Mouse (Mus musculus) thymus, adult 2 months (tissue): Measurements from ENCODE around the gene Phactr1. TPM values are rescaled to one million over a fixed set of nuclear protein-coding genes. Genes with fewer than 3 reads are reported as not detected.

Source experiments
- DNase-seq: peaks from one replicate; pipeline ENCODE4 v3.0.0; 2021
- H3K27ac ChIP-seq: fragments of 200-500 bp; 2 replicates; pipeline ENCODE4 v1.5.1; 2012; ENCODE audit warnings: low read length, control low read depth; ENCODE audit not compliant: control insufficient read depth, insufficient read depth
- H3K27me3 ChIP-seq: fragments of 200-500 bp; 2 replicates; pipeline ENCODE4 v1.6.1; 2012; ENCODE audit warnings: mild to moderate bottlenecking, low read length, moderate library complexity, mixed read lengths; ENCODE audit not compliant: control insufficient read depth, insufficient read depth
- H3K36me3 ChIP-seq: fragments of 200-500 bp; 2 replicates; pipeline ENCODE4 v1.6.1; 2012; ENCODE audit warnings: mild to moderate bottlenecking, low read length, moderate library complexity; ENCODE audit not compliant: control insufficient read depth, insufficient read depth
- H3K4me1 ChIP-seq: fragments of 200-500 bp; replicated peaks from 2 replicates; pipeline ENCODE4 v1.6.1; 2012; ENCODE audit warnings: low read length; ENCODE audit not compliant: control insufficient read depth, insufficient read depth
- H3K4me3 ChIP-seq: fragments of 200-500 bp; 2 replicates; pipeline ENCODE4 v1.5.1; 2012; ENCODE audit warnings: mild to moderate bottlenecking, low read length, control low read depth, moderate library complexity; ENCODE audit not compliant: control insufficient read depth, insufficient read depth
- CTCF ChIP-seq: fragments of 200-500 bp; IDR thresholded peaks from 2 replicates; pipeline ENCODE4 v1.5.1; 2012; ENCODE audit warnings: mild to moderate bottlenecking, control low read depth, low read length, moderate library complexity, borderline replicate concordance; ENCODE audit not compliant: control insufficient read depth, poor library complexity, insufficient read depth; ENCODE audit errors: extremely low read depth
- POLR2A ChIP-seq: fragments of 200-500 bp; IDR thresholded peaks from 2 replicates; pipeline ENCODE4 v1.6.1; 2012; ENCODE audit warnings: mild to moderate bottlenecking, low read length, control low read depth, moderate library complexity; ENCODE audit not compliant: control insufficient read depth, poor library complexity, insufficient read depth; ENCODE audit errors: extremely low read depth
- WGBS: fragments of 180-500 bp; shearing (Covaris S2); methylation state at CpG from one replicate; pipeline ENCODE4 v1.1.7; 2018; 5-methylcytosine and 5-hydroxymethylcytosine counted together
- polyA plus RNA-seq: library from polyadenylated mRNA; depleted of rRNA; stranded (reverse); fragments of >200 nt; gene quantifications from 2 replicates; pipeline ENCODE4 v1.2.3, GENCODE M21; 2012

The Phactr1 gene
- polyA plus RNA-seq, 1 experiment, result 0.82 TPM

GRCm38 (mm10) chr13:42800523-42800922 lies 120.1 kb downstream of the Phactr1 start:
- no peak overlapping the region for H3K27ac ChIP-seq
- H3K27me3 ChIP-seq, result no peaks in the 10 kb centered on the region
- TF ChIP-seq POLR2A (no peak), CTCF (no peak)
- 92% methylated on average over 6 of the region's 6 CpGs for WGBS
- no peaks in the 10 kb centered on the region for H3K4me1 ChIP-seq
- no peak overlapping the region for H3K4me3 ChIP-seq
- no peak for DNase-seq
- H3K36me3 ChIP-seq, result no peaks in the 10 kb centered on the region

GRCm38 (mm10) chr13:42804314-42804713 lies 123.9 kb downstream of the Phactr1 start:
- TF ChIP-seq CTCF, result no peak
- no peaks in the 10 kb centered on the region for H3K36me3 ChIP-seq
- no peaks in the 10 kb centered on the region for H3K4me1 ChIP-seq
- H3K4me3 ChIP-seq, result no peak overlapping the region
- H3K27me3 ChIP-seq, result no peaks in the 10 kb centered on the region
- no peak for DNase-seq
- H3K27ac ChIP-seq, result no peak overlapping the region
- 62% methylated on average over 9 of the region's 9 CpGs for WGBS

DNA sequence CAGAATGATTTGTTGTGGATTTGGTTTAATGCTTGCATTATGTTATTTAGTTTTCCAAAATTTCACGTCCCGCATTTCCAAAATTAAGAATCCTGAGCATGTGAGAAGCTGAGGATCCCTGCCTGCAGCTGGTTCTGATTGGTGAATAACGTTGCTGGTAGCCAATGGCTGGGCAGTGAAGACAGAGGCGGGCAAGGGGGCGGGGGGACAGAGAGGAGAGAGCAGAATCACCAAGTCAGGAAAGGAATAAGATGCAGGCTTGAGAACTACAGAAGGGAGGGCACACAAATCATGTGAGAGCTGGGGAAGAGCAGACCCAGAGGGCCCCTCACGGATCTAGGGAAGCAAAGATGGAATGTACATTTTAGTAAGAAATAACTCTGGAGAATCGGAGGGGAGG lies 132.3 kb downstream of the Phactr1 start:
- no peaks in the 10 kb centered on the region for H3K4me1 ChIP-seq
- no peaks in the 10 kb centered on the region for H3K36me3 ChIP-seq
- no peak overlapping the region for H3K27ac ChIP-seq
- no peaks in the 10 kb centered on the region for H3K27me3 ChIP-seq
- DNase-seq, result no peak
- WGBS, result 36% methylated on average over 7 of the region's 7 CpGs
- H3K4me3 ChIP-seq, result no peak overlapping the region
- TF ChIP-seq CTCF (no peak), POLR2A (no peak)

DNA sequence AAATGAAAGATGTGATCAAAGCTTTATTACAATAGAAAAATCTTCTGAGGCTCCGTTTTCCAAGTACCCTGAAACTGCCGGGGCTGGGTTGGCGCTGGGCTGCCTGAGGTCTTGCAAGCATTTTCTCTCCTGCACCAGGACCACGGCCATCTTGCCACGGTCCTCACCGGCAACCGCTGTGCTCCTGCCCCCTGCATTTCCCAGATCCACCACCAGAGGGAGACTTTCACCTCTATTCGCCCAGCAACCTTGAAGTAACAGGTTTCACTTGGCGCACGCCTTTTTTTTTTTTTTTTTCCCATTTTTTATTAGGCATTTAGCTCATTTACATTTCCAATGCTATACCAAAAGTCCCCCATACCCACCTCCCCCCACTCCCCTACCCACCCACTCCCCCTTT lies 138.0 kb downstream of the Phactr1 start:
- Histone ChIP-seq H3K27me3 (no peaks in the 10 kb centered on the region), H3K27ac (no peak overlapping the region), H3K4me1 (no peaks in the 10 kb centered on the region), H3K36me3 (no peaks in the 10 kb centered on the region), H3K4me3 (no peak overlapping the region)
- DNase-seq, result peak; percentile 56
- 51% methylated on average over 10 of the region's 10 CpGs for WGBS
- TF ChIP-seq POLR2A (no peak), CTCF (peak; percentile 87)

GRCm38 (mm10) chr13:42820513-42820912 lies 140.1 kb downstream of the Phactr1 start:
- no peak overlapping the region for H3K27ac ChIP-seq
- H3K36me3 ChIP-seq, result no peaks in the 10 kb centered on the region
- H3K4me1 ChIP-seq, result no peaks in the 10 kb centered on the region
- no peak for DNase-seq
- H3K4me3 ChIP-seq, result no peak overlapping the region
- no peak for TF ChIP-seq POLR2A
- TF ChIP-seq CTCF, result no peak
- 91% methylated on average over 9 of the region's 9 CpGs for WGBS
- H3K27me3 ChIP-seq, result no peaks in the 10 kb centered on the region

DNA sequence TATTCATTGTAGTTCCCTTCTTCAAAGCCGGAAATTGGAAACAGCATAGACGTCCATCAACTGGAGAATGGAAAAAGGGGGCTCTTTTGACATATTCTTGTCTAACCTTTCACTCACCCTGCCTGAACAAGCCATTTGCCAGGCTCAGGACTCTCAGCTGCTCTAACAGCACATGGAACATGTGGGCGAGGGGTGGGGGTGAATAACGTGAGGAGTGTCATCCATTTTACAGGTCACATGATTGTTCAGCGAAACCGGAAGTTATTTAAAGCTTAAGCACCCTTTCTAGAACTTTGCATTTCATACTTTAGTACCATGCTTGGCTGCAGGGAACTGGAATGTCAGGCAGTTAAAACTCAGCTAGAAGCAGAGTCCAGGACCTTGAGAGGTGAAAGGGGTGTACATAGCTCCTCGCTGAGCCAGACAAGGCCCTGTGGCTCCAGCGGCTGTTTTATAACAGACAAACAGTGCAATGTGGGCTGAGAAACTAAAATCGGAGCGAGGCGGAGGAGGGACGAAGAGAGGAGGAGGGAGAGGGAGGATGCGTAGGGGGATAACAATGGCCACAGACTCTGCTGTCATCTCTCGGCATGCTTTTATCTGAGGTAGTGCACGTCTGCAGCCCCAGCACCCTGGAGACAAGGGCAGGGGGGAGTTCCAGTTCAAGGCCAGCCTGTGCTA lies 141.1 kb downstream of the Phactr1 start:
- DNase-seq, result no peak
- TF ChIP-seq CTCF (no peak), POLR2A (no peak)
- H3K4me1 ChIP-seq, result no peaks in the 10 kb centered on the region
- no peak overlapping the region for H3K27ac ChIP-seq
- WGBS, result 89% methylated on average over 15 of the region's 15 CpGs
- H3K36me3 ChIP-seq, result no peaks in the 10 kb centered on the region
- H3K4me3 ChIP-seq, result no peak overlapping the region
- H3K27me3 ChIP-seq, result no peaks in the 10 kb centered on the region

DNA sequence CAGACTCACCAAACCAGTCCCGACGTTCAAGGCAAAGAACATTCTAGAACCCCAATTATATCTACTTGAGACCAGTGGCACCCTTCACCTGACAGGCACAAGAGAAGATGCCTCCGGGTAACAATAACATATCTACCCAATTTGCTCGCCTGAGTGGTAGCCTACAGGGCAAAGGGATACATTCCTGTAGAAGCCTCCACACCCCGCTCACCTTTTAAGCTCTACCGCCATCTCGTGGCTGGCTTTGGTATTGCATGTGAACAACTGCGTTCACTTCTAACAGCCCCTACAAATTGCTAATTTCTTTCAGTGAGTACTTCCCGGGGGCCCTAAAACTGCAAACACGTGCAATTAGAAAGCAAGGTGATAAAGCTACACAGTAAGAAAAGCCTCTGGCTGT lies 142.1 kb downstream of the Phactr1 start:
- peak; percentile 76 for DNase-seq
- 20% methylated on average over 10 of the region's 10 CpGs for WGBS
- Histone ChIP-seq H3K4me3 (no peak overlapping the region), H3K27me3 (no peaks in the 10 kb centered on the region), H3K27ac (no peak overlapping the region), H3K4me1 (no peaks in the 10 kb centered on the region), H3K36me3 (no peaks in the 10 kb centered on the region)
- TF ChIP-seq POLR2A, result no peak
- TF ChIP-seq CTCF, result no peak
